Mouse (Mus musculus): Measurements from ENCODE around the gene Ptpn3.

- TF ChIP-seq CTCF (IDR thresholded peaks at IDR 0.05; ENCODE audit: low read depth, low read length): no peak
- no peak for TF ChIP-seq POLR2A (IDR thresholded peaks at IDR 0.05; ENCODE audit: extremely low read depth, insufficient read depth, low read length)
Observed at GRCm38 (mm10) chr4:57235741-57236140, 65.9 kb downstream of the Ptpn3 start.
